Mouse (Mus musculus) kidney, embryonic 14.5 days (tissue): Measurements from ENCODE around the gene Pxmp4. TPM values are rescaled to one million over a fixed set of nuclear protein-coding genes. Genes with fewer than 3 reads are reported as not detected.

Source experiments
- ATAC-seq: fragments of 200-750 bp; cut with Nextera tagmentation; 2 replicates; pipeline ENCODE4 v1.8.0; 2017; ENCODE audit warnings: moderate number of reproducible peaks, mild to moderate bottlenecking, moderate TSS enrichment, moderate library complexity; ENCODE audit not compliant: low FRiP score, low TSS enrichment
- H3K27ac ChIP-seq: fragments of 300-500 bp; sonication (generic); 2 replicates; pipeline ENCODE4 v1.5.1; 2014; ENCODE audit warnings: low read depth, mild to moderate bottlenecking, low read length, moderate library complexity, mixed read lengths
- H3K27me3 ChIP-seq: fragments of 300-500 bp; sonication (generic); 2 replicates; pipeline ENCODE4 v1.6.1; 2014; ENCODE audit warnings: mild to moderate bottlenecking, low read length; ENCODE audit not compliant: control insufficient read depth, insufficient read depth
- H3K36me3 ChIP-seq: fragments of 300-500 bp; sonication (generic); 2 replicates; pipeline ENCODE4 v1.6.1; 2014; ENCODE audit warnings: low read length, mixed read lengths; ENCODE audit not compliant: control insufficient read depth, insufficient read depth
- H3K4me1 ChIP-seq: fragments of 300-500 bp; sonication (generic); 2 replicates; pipeline ENCODE4 v1.6.1; 2014; ENCODE audit warnings: low read length, mixed read lengths; ENCODE audit not compliant: control insufficient read depth, insufficient read depth
- H3K4me2 ChIP-seq: fragments of 300-500 bp; sonication (generic); replicated peaks from 2 replicates; pipeline ENCODE4 v1.6.1; 2014; ENCODE audit warnings: low read depth, mild to moderate bottlenecking, low read length
- H3K4me3 ChIP-seq: fragments of 300-500 bp; sonication (generic); 2 replicates; pipeline ENCODE4 v1.5.1; 2014; ENCODE audit warnings: mild to moderate bottlenecking, low read length
- H3K9ac ChIP-seq: fragments of 300-500 bp; sonication (generic); 2 replicates; pipeline ENCODE4 v1.6.1; 2014; ENCODE audit warnings: low read depth, mild to moderate bottlenecking, low read length, moderate library complexity
- H3K9me3 ChIP-seq: fragments of 300-500 bp; sonication (generic); 2 replicates; pipeline ENCODE4 v1.6.1; 2016; ENCODE audit warnings: low read length; ENCODE audit not compliant: control insufficient read depth
- WGBS: fragments of 180-500 bp; shearing (Covaris S2); extraction: QIAGEN DNeasy Blood & Tissue Kit; methylation state at CpG from one replicate; pipeline ENCODE4 v1.1.7; 2014; 5-methylcytosine and 5-hydroxymethylcytosine counted together
- polyA plus RNA-seq: library from polyadenylated mRNA; unstranded; fragments of >200 nt; fragmentation: Nextera tagmentation; extraction: Ambion mirVana; gene quantifications from 2 replicates; pipeline ENCODE4 v1.2.1, GENCODE M21; 2014

Pxmp4 gene
- polyA plus RNA-seq, 1 experiment from 2014 or later, result 25.9 TPM

GRCm38 (mm10) chr2:154581421-154581820 is 22.1 kb downstream of the Pxmp4 start:
- Histone ChIP-seq H3K4me2 (no peak overlapping the region), H3K36me3 (no peaks in the 10 kb centered on the region), H3K9ac (no peak overlapping the region), H3K9me3 (no peaks in the 10 kb centered on the region), H3K27me3 (no peaks in the 10 kb centered on the region), H3K4me3 (no peak overlapping the region), H3K27ac (no peak overlapping the region), H3K4me1 (no peaks in the 10 kb centered on the region)
- 100% methylated on average over 1 of the region's 1 CpGs for WGBS
- ATAC-seq, result no peak

DNA sequence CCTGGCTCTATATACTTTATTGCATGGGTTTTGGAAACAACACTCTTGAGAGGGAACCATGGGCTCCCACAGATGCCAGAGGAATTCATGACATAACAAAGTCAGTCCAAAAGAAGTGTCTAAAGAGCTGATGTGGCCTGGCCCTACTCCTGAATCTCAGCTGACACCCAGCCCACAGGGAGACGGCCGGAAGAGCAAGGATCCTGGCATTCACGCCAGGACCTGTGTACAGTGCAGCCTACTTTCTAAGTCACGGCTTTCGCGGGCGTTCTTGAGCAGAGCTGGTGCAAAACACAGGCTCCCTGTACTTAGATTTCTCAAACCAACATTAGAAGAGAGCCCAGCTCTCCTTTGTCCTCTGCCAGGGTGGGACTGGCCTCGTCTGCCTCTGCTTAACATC is 22.9 kb downstream of the Pxmp4 start:
- no peaks in the 10 kb centered on the region for H3K27me3 ChIP-seq
- ATAC-seq, result no peak
- no peak overlapping the region for H3K27ac ChIP-seq
- no peak overlapping the region for H3K4me2 ChIP-seq
- H3K9ac ChIP-seq, result no peak overlapping the region
- no peaks in the 10 kb centered on the region for H3K36me3 ChIP-seq
- 84% methylated on average over 8 of the region's 8 CpGs for WGBS
- H3K4me3 ChIP-seq, result no peak overlapping the region
- H3K4me1 ChIP-seq, result no peaks in the 10 kb centered on the region
- no peaks in the 10 kb centered on the region for H3K9me3 ChIP-seq

DNA sequence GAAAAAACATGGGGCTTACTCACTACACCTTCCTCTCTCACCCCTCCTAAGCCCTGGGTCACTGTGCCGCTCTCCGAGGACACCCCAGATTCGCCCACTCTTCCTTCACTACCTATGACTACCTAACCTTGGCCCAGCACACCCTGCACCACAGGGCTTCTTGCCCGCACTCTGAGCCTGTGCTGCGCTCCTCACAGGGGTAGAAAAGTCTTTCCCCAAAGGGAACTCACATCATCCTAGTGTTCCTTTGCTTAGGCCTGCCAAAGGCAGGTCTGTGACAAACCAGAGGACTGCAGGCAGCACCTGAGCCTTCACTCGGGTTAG is 25.8 kb downstream of the Pxmp4 start:
- no peaks in the 10 kb centered on the region for H3K9me3 ChIP-seq
- ATAC-seq, result no peak
- WGBS, result 93% methylated on average over 6 of the region's 6 CpGs
- H3K27me3 ChIP-seq, result no peaks in the 10 kb centered on the region
- no peak overlapping the region for H3K27ac ChIP-seq
- no peak overlapping the region for H3K4me2 ChIP-seq
- no peaks in the 10 kb centered on the region for H3K4me1 ChIP-seq
- no peak overlapping the region for H3K9ac ChIP-seq
- H3K4me3 ChIP-seq, result no peak overlapping the region
- H3K36me3 ChIP-seq, result no peaks in the 10 kb centered on the region

DNA sequence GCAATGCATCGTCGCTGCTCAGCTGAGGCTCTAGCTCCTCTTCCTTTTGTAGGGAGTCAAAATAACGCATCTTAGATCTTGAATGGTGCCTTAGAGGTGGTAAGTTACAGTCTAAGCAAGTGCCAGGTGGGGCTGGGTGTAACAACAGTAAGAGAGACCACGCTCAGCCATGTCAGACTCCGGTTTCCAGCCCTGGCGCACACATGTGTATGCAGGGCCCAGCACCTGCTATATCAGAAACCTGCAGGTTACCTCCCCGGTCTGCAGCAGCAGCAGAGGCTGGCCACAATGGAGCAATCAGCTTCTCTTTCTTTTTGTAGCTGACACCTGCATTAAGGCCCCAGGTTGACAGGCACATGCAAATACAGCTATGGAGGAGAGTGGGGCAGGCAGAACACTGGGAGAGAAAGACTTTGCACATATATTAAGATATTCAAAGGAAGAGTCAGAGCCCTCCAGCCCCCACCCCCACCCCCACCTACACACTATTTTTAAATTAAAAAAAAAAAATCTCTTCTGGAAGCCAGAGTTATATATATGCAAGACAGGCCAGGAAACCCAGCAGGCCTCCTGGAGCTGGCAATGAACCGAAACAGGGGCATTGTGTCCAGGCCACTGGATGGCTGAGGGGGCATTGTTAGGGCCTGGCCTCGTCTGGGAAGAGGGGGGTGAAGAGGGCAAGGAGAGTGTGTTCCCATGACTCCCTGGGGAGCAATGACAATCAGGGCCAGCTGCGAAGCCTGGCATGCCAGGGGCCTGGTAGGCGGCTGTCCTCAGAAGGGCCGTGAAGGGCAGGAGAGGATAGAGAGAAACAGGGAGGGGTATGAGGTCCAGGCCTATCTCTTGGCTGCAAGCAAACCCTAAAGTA is 26.4 kb downstream of the Pxmp4 start:
- H3K27ac ChIP-seq, result no peak overlapping the region
- no peak overlapping the region for H3K4me3 ChIP-seq
- no peaks in the 10 kb centered on the region for H3K36me3 ChIP-seq
- H3K27me3 ChIP-seq, result no peaks in the 10 kb centered on the region
- no peak for ATAC-seq
- no peaks in the 10 kb centered on the region for H3K4me1 ChIP-seq
- no peak overlapping the region for H3K9ac ChIP-seq
- 48% methylated on average over 12 of the region's 12 CpGs for WGBS
- H3K9me3 ChIP-seq, result no peaks in the 10 kb centered on the region
- H3K4me2 ChIP-seq, result no peak overlapping the region

- Histone ChIP-seq H3K9me3 (no peaks in the 10 kb centered on the region), H3K4me1 (peaks cover 10% of the 10 kb centered on the region; the same call in 1 of the 2 replicates), H3K9ac (no peak overlapping the region), H3K36me3 (no peaks in the 10 kb centered on the region), H3K4me2 (no peak overlapping the region), H3K27me3 (no peaks in the 10 kb centered on the region), H3K4me3 (no peak overlapping the region), H3K27ac (no peak overlapping the region)
- no peak for ATAC-seq
- 58% methylated on average over 7 of the region's 7 CpGs for WGBS
Observed at GRCm38 (mm10) chr2:154574271-154574670, 29.2 kb downstream of the Pxmp4 start.

- Histone ChIP-seq H3K9me3 (no peaks in the 10 kb centered on the region), H3K36me3 (no peaks in the 10 kb centered on the region), H3K4me1 (peaks cover 20% of the 10 kb centered on the region), H3K9ac (no peak overlapping the region), H3K27ac (no peak overlapping the region), H3K4me2 (no peak overlapping the region), H3K4me3 (no peak overlapping the region), H3K27me3 (no peaks in the 10 kb centered on the region)
- 90% methylated on average over 3 of the region's 3 CpGs for WGBS
- no peak for ATAC-seq
Observed at GRCm38 (mm10) chr2:154572996-154573395, 30.5 kb downstream of the Pxmp4 start.

DNA sequence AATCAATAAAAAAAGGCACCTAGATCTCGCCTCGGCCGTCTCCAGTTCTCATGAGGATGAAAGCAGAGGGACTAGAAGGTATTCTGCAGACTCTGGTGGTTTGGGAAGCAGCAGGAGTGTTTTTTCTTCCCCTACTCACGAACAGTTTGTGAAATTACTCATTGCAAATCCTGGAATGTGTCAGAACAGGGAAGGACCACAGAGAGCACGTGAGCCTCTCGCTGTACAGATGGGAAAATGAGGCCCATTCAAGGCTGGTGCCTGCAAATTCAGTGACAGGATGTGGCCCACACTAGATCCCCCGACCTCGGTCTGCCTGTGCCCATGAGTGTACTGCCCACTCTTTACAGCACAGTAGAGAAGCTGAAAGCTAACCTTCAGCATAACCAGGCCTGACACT is 31.5 kb downstream of the Pxmp4 start:
- H3K27me3 ChIP-seq, result no peaks in the 10 kb centered on the region
- WGBS, result 74% methylated on average over 8 of the region's 8 CpGs
- H3K36me3 ChIP-seq, result no peaks in the 10 kb centered on the region
- H3K4me1 ChIP-seq, result peaks cover 30% of the 10 kb centered on the region
- H3K9ac ChIP-seq, result no peak overlapping the region
- no peak overlapping the region for H3K4me2 ChIP-seq
- H3K4me3 ChIP-seq, result no peak overlapping the region
- no peak for ATAC-seq
- H3K27ac ChIP-seq, result no peak overlapping the region
- no peaks in the 10 kb centered on the region for H3K9me3 ChIP-seq

DNA sequence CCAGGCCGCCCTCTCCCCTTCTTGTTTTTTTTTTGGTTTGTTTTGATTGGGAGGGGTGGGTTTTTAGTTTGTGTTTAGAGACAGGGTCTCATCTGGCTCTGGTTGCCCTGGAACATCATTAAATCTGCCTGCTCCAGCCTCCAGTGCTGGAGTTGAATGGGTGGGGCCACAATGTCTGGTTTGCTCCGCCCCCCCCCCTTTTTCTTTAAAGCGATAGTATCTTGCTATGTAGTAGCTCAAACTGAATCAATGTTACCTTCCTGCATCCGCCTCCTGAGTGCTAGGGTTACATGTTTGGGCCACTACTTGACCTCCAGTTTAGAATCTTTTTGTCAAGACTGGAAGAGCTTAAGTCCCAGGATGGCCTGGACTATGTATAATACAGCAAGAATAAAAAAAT is 32.2 kb downstream of the Pxmp4 start:
- H3K27ac ChIP-seq, result no peak overlapping the region
- no peak overlapping the region for H3K9ac ChIP-seq
- H3K36me3 ChIP-seq, result no peaks in the 10 kb centered on the region
- peaks cover 38% of the 10 kb centered on the region for H3K4me1 ChIP-seq
- 79% methylated on average over 4 of the region's 4 CpGs for WGBS
- no peak for ATAC-seq
- no peaks in the 10 kb centered on the region for H3K27me3 ChIP-seq
- H3K4me2 ChIP-seq, result no peak overlapping the region
- H3K4me3 ChIP-seq, result no peak overlapping the region
- no peaks in the 10 kb centered on the region for H3K9me3 ChIP-seq

- WGBS, result 63% methylated on average over 4 of the region's 4 CpGs
- Histone ChIP-seq H3K4me2 (peak overlapping the region; percentile 68), H3K4me1 (peaks cover 40% of the 10 kb centered on the region), H3K36me3 (no peaks in the 10 kb centered on the region), H3K27ac (no peak overlapping the region), H3K27me3 (no peaks in the 10 kb centered on the region), H3K9ac (no peak overlapping the region), H3K9me3 (no peaks in the 10 kb centered on the region), H3K4me3 (peak overlapping the region; percentile 76; the same call in 1 of the 2 replicates)
- no peak for ATAC-seq
Observed at GRCm38 (mm10) chr2:154570666-154571065, 32.8 kb downstream of the Pxmp4 start.
